8 mouse cellular contexts compared by ENCODE assay signal in the genomic region with DNA sequence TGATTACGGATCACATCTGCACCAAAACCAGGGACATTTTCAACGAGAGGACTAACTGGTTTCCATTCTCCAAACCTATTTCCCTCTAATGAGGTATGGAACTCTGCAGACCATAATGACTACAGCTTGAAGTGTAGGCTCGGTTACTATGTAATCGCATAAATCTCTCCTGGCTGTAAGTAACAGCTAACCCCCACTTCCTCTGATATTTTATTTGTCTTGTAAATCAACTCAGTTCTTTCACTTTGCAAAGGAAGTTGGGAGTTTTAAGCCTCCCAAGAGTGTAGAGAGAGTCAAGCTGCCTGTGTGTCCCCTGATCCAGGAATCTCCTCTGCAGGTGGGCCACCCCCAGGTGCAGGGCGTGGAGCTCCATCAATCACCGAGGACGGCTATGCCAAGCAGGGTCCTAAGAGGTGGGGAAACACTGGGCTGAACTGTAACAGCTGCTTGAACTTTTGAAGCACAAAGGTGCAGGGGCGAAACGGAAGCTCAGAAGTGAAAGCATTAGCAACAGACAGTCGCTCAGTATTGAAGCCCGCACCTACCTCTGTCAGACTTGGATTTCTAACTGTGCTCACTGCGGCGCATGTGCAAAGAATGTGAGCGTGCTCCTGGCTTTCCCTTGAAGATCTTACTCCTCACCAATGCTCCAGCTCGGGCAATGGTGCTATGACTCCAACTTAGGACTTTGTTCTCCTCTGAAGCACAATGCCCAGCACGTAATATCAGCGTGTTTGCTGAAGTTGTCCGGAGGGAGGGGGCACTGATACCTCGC.
DNase-seq lines count a peak whose midpoint lies in the region; ATAC-seq and TF ChIP-seq lines count a peak whose summit lies in the region.

No protein-coding gene starts in this region.

- no peak for TF ChIP-seq CTCF in lung, embryonic 14.5 days (IDR thresholded peaks at IDR 0.05; ENCODE audit: low read depth)
- no peak for TF ChIP-seq CTCF in liver, postnatal 0 days (IDR thresholded peaks at IDR 0.05; ENCODE audit: low read depth)

- DNase-seq in lung, embryonic 14.5 days: peak; percentile 62
- no peak for DNase-seq in lung, postnatal 25 days (ENCODE audit: low spot score)
- peak; percentile 47 for DNase-seq in embryonic facial prominence, embryonic 10.5 days (ENCODE audit: low spot score)
- no peak for DNase-seq in liver, postnatal 0 days
- no peak for DNase-seq in gastrocnemius, adult 18-20 months (ENCODE audit: low spot score)
- DNase-seq in ovary, postnatal 10 days (ENCODE audit: low spot score): no peak

- peak overlapping the region; percentile 26 for H3K4me3 ChIP-seq in lung, embryonic 14.5 days (ENCODE audit: low read depth, low read length)
- peak overlapping the region; percentile 32; the same call in 1 of the 2 replicates for H3K4me3 ChIP-seq in embryonic facial prominence, embryonic 10.5 days
- peak overlapping the region; percentile 6 for H3K4me3 ChIP-seq in intestine, embryonic 15.5 days (replicated peaks)
- no peak overlapping the region for H3K4me3 ChIP-seq in liver, postnatal 0 days (ENCODE audit: low read depth, low read length)
- H3K4me3 ChIP-seq in stomach, embryonic 15.5 days (replicated peaks): peak overlapping the region; percentile 30

- H3K9ac ChIP-seq in lung, embryonic 14.5 days: peak overlapping the region; percentile 31
- no peak overlapping the region for H3K9ac ChIP-seq in intestine, embryonic 15.5 days
- no peak overlapping the region for H3K9ac ChIP-seq in liver, postnatal 0 days (replicated peaks)
- H3K9ac ChIP-seq in stomach, embryonic 15.5 days: no peak overlapping the region

- no peaks in the 10 kb centered on the region for H3K9me3 ChIP-seq in lung, embryonic 14.5 days (ENCODE audit: low read depth, low read length)
- no peaks in the 10 kb centered on the region for H3K9me3 ChIP-seq in embryonic facial prominence, embryonic 10.5 days
- no peaks in the 10 kb centered on the region for H3K9me3 ChIP-seq in intestine, embryonic 15.5 days
- no peaks in the 10 kb centered on the region for H3K9me3 ChIP-seq in liver, postnatal 0 days (ENCODE audit: low read length)
- H3K9me3 ChIP-seq in stomach, embryonic 15.5 days: no peaks in the 10 kb centered on the region

- no peak overlapping the region; the same call in 1 of the 2 replicates for H3K27ac ChIP-seq in lung, embryonic 14.5 days (ENCODE audit: low read depth)
- peak overlapping the region; percentile 62; the same call in 1 of the 2 replicates for H3K27ac ChIP-seq in embryonic facial prominence, embryonic 10.5 days (replicated peaks)
- no peak overlapping the region for H3K27ac ChIP-seq in intestine, embryonic 15.5 days
- H3K27ac ChIP-seq in liver, postnatal 0 days (ENCODE audit: low read depth): no peak overlapping the region
- 0 out of 2 replicates have a peak overlapping the region, but pooled peaks have one; percentile 16 for H3K27ac ChIP-seq in stomach, embryonic 15.5 days

- ATAC-seq in lung, embryonic 14.5 days (ENCODE audit: insufficient read depth): peak; percentile 54
- ATAC-seq in intestine, embryonic 15.5 days: peak; percentile 78
- ATAC-seq in liver, postnatal 0 days: no peak
- peak; percentile 32; the same call in 1 of the 2 replicates for ATAC-seq in stomach, embryonic 15.5 days (ENCODE audit: insufficient read depth, low FRiP score, low read depth)

- H3K27me3 ChIP-seq in lung, embryonic 14.5 days (ENCODE audit: insufficient read depth, low read length): no peaks in the 10 kb centered on the region
- H3K27me3 ChIP-seq in embryonic facial prominence, embryonic 10.5 days (replicated peaks; ENCODE audit: low read depth, poor library complexity, severe bottlenecking): no peaks in the 10 kb centered on the region
- H3K27me3 ChIP-seq in intestine, embryonic 15.5 days (replicated peaks): no peaks in the 10 kb centered on the region
- H3K27me3 ChIP-seq in liver, postnatal 0 days (ENCODE audit: insufficient read depth, low read length): no peaks in the 10 kb centered on the region
- H3K27me3 ChIP-seq in stomach, embryonic 15.5 days (replicated peaks): no peaks in the 10 kb centered on the region

- TF ChIP-seq EP300 in liver, postnatal 0 days (IDR thresholded peaks at IDR 0.05; ENCODE audit: low read depth): no peak

- WGBS in lung, embryonic 14.5 days: 27% methylated on average over 19 of the region's 19 CpGs
- WGBS in embryonic facial prominence, embryonic 10.5 days: 52% methylated on average over 19 of the region's 19 CpGs
- 37% methylated on average over 19 of the region's 19 CpGs for WGBS in intestine, embryonic 15.5 days
- 40% methylated on average over 19 of the region's 19 CpGs for WGBS in liver, postnatal 0 days (ENCODE audit: insufficient replicate concordance)
- 31% methylated on average over 19 of the region's 19 CpGs for WGBS in stomach, embryonic 15.5 days

- peak overlapping the region; percentile 61 for H3K4me2 ChIP-seq in lung, embryonic 14.5 days
- H3K4me2 ChIP-seq in intestine, embryonic 15.5 days (replicated peaks): peak overlapping the region; percentile 59
- peak overlapping the region; percentile 61 for H3K4me2 ChIP-seq in liver, postnatal 0 days (ENCODE audit: low read depth, low read length)
- peak overlapping the region; percentile 66 for H3K4me2 ChIP-seq in stomach, embryonic 15.5 days

- peaks cover 8% of the 10 kb centered on the region for H3K4me1 ChIP-seq in lung, embryonic 14.5 days (ENCODE audit: insufficient read depth)
- peaks cover 26% of the 10 kb centered on the region for H3K4me1 ChIP-seq in embryonic facial prominence, embryonic 10.5 days
- no peaks in the 10 kb centered on the region for H3K4me1 ChIP-seq in intestine, embryonic 15.5 days (replicated peaks)
- 0 out of 2 replicates have a peak, but pooled peaks cover 3% of the 10 kb centered on the region for H3K4me1 ChIP-seq in liver, postnatal 0 days (ENCODE audit: insufficient read depth)
- H3K4me1 ChIP-seq in stomach, embryonic 15.5 days: peaks cover 7% of the 10 kb centered on the region; the same call in 1 of the 2 replicates

- no peaks in the 10 kb centered on the region for H3K36me3 ChIP-seq in lung, embryonic 14.5 days (ENCODE audit: insufficient read depth)
- H3K36me3 ChIP-seq in embryonic facial prominence, embryonic 10.5 days (replicated peaks): no peaks in the 10 kb centered on the region
- H3K36me3 ChIP-seq in intestine, embryonic 15.5 days: no peaks in the 10 kb centered on the region
- no peaks in the 10 kb centered on the region for H3K36me3 ChIP-seq in liver, postnatal 0 days (replicated peaks; ENCODE audit: insufficient read depth, low read length)
- H3K36me3 ChIP-seq in stomach, embryonic 15.5 days: no peaks in the 10 kb centered on the region

Comparison
In these comparisons a context has a peak if more than half of its experiments do, and no peak if none do; other contexts are left out.
1. DNase-seq: peak in lung, embryonic 14.5 days (single experiment) and embryonic facial prominence, embryonic 10.5 days (single experiment); none in lung, postnatal 25 days (single experiment), liver, postnatal 0 days (single experiment), gastrocnemius, adult 18-20 months (single experiment) and ovary, postnatal 10 days (single experiment).
2. H3K27ac ChIP-seq: peak in embryonic facial prominence, embryonic 10.5 days (single experiment) and stomach, embryonic 15.5 days (single experiment); none in lung, embryonic 14.5 days (single experiment), intestine, embryonic 15.5 days (single experiment) and liver, postnatal 0 days (single experiment).
3. Peak in every context shown above with its lines, with median percentiles within 50 percentile points of each other: H3K4me2 ChIP-seq.